Mouse (Mus musculus) Muller cell, postnatal 12 days (primary cell): ENCODE results near the gene Adgrl1.

Source experiments
- DNase-seq: peaks from one replicate; pipeline ENCODE4 v3.0.0-alpha.2; 2015; ENCODE audit errors: inconsistent ontology term

Gene Adgrl1

DNA sequence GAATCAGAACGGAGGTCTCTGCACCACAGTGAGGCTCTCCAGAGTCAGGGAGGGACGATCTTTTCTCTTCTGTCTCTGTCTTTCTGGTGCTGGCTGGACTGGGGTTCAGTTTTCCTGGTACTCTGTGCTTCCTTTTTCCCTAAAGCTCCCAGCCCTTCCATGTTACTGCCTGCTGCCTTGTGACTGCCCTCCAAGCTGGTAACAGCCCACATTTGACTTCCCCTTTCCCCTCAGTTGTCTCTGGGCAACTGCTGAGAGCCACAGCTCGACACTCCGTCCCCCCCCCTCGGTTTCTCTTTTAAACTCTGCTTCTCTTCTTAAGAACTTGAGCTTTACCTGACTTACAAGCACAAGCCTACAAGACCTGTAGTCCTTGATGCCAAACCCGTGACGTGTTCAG is 89.3 kb downstream of the Adgrl1 start:
- DNase-seq = no peak

DNA sequence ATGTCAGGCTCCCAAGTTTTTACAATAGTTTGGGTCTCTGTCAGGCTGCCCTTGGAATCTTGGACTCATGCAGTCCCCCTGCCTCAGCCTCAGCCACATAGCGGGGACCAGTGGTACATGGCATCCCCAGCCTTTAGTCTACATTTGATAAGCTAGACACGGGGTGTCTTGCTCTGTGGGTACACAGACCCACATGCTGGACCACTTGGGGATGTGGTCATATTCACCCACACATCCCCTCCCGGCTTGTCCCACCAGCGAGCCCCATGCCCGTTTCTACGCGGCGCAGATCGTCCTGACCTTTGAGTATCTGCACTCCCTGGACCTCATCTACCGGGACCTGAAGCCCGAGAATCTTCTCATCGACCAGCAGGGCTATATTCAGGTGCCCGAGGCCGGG is 90.3 kb downstream of the Adgrl1 start:
- DNase-seq = no peak
